Mouse (Mus musculus) central nervous system, embryonic 11.5 days (tissue): ENCODE results near the gene Paxbp1. TPM values are rescaled to one million over a fixed set of nuclear protein-coding genes. Genes with fewer than 3 reads are reported as not detected.

Source experiments
- polyA plus RNA-seq: library from polyadenylated mRNA; depleted of rRNA; stranded (reverse); fragments of >200 nt; gene quantifications from 2 replicates; pipeline ENCODE4 v1.2.3, GENCODE M21; 2012; rRNA removed

Paxbp1 gene
- 149 and 168 TPM in 2 replicates for polyA plus RNA-seq

GRCm38 (mm10) chr16:91044270-91045182 is at the start of gene Paxbp1:
Gene Paxbp1 (minus strand): TSS chr16:91044543.

GRCm38 (mm10) chr16:91011021-91011683 is 33.2 kb downstream of the Paxbp1 start, which contains the start of gene Synj1:
Gene Synj1 (minus strand): TSS chr16:91011308.

Other genes with a start within 250 kb of the Paxbp1 start
- 8.8 and 9.1 TPM in 2 replicates for gene Urb1, start 234.1 kb downstream of the Paxbp1 start, polyA plus RNA-seq
- gene Eva1c, start 217.8 kb downstream of the Paxbp1 start, polyA plus RNA-seq = 0.79 and 1.2 TPM in 2 replicates
- gene Cfap298, start 109.4 kb downstream of the Paxbp1 start, polyA plus RNA-seq = 21.5 and 76.0 TPM in 2 replicates
- gene Synj1, start 33.2 kb downstream of the Paxbp1 start, polyA plus RNA-seq = 19.1 and 26.5 TPM in 2 replicates
- gene 4932438H23Rik, start 50.6 kb upstream of the Paxbp1 start, polyA plus RNA-seq = 0.10 and 0.20 TPM in 2 replicates
- gene Olig2, start 180.9 kb upstream of the Paxbp1 start, polyA plus RNA-seq = 7.4 and 10.8 TPM in 2 replicates
- 1.3 and 3.3 TPM in 2 replicates for gene Olig1, start 225.2 kb upstream of the Paxbp1 start, polyA plus RNA-seq